In the genomic region with DNA sequence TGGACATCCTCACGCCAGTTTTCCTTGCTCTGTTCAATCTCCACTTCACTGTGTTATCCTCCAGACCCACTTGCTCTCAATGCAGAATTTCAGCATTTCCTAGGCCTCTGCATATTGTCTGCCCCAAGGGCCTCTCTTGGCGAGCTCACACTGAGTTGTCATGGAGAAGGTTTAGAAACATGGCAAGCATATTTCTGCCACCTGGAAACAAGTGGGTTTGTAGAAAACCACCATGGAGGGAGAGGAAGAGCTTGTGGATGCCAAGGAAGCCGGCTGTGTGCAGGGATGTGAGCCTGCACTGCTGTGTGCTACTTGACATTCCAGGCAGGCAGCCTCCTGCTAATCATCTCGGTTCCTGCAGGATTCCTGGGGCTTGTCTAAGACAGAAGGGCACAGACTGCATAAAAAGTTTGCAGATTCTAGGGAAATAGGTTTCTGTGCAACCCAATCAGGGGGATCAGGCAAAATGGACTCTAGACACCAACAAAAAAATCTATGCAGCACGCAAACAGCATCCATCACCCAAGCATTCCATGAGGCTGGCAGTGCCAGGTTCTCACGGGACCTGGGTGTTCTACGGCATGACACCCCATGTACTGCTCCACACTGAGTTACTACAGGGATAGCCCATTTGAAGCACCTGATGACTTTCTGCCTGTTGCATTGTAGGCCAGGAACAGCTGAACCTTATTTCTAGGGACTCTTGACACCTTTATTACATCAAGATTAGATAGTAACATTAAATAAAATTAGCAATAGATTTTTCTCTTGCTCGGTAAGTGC, we compare ENCODE assay signal across 11 mouse cellular contexts. TPM values are rescaled to one million over a fixed set of nuclear protein-coding genes. Genes with fewer than 3 reads are reported as not detected.
DNase-seq lines count a peak whose midpoint lies in the region; ATAC-seq lines count a peak whose summit lies in the region.
"Had no signal": no experiment of that assay in that cellular context is flagged by ENCODE, and none has a peak within 500 bp of the region (broad histone marks: within the 10 kb centered on the region; RNA-seq: fewer than 3 reads in every experiment).

No protein-coding gene starts in this region.

- H3K4me2 ChIP-seq in midbrain, embryonic 12.5 days (replicated peaks) = no peak overlapping the region
- H3K4me2 ChIP-seq: limb, embryonic 15.5 days had no signal

- WGBS in hindbrain, embryonic 10.5 days = 65% methylated on average over 8 of the region's 8 CpGs
- WGBS in midbrain, embryonic 12.5 days = 56% methylated on average over 8 of the region's 8 CpGs

- peak overlapping the region; percentile 4; the same call in 1 of the 2 replicates for H3K9ac ChIP-seq in midbrain, embryonic 12.5 days (replicated peaks)
- H3K9ac ChIP-seq: limb, embryonic 15.5 days had no signal

- H3K27me3 ChIP-seq in hindbrain, embryonic 10.5 days (ENCODE audit: insufficient read depth, poor library complexity, severe bottlenecking) = 0 out of 2 replicates have a peak, but pooled peaks cover 5% of the 10 kb centered on the region
- H3K27me3 ChIP-seq in midbrain, embryonic 12.5 days = no peaks in the 10 kb centered on the region

- intact Hi-C loops in heart, postnatal 10 days (cut with DNase I) = no loop called here

- no peak for ATAC-seq in midbrain, embryonic 12.5 days (ENCODE audit: low FRiP score, low read depth)
- ATAC-seq in granulocyte monocyte progenitor cell, adult 5-6 weeks (replicated peaks; ENCODE audit: poor library complexity, severe bottlenecking) = no peak

- H3K4me3 ChIP-seq in hindbrain, embryonic 10.5 days = no peak overlapping the region
- no peak overlapping the region for H3K4me3 ChIP-seq in midbrain, embryonic 12.5 days
- H3K4me3 ChIP-seq: heart, adult 2 months; limb, embryonic 15.5 days had no signal

- H3K27ac ChIP-seq in hindbrain, embryonic 10.5 days = peak overlapping the region; percentile 9; the same call in 1 of the 2 replicates
- peak overlapping the region; percentile 54 for H3K27ac ChIP-seq in midbrain, embryonic 12.5 days (replicated peaks)
- H3K27ac ChIP-seq: heart, adult 2 months; limb, embryonic 15.5 days had no signal

- H3K9me3 ChIP-seq in hindbrain, embryonic 10.5 days = no peaks in the 10 kb centered on the region
- no peaks in the 10 kb centered on the region for H3K9me3 ChIP-seq in midbrain, embryonic 12.5 days
- H3K9me3 ChIP-seq: limb, embryonic 15.5 days had no signal

- peak; percentile 89 for DNase-seq in heart, adult 11 months
- no peak for DNase-seq in heart, postnatal 10 days
- DNase-seq in Muller cell, postnatal 12 days (ENCODE audit: inconsistent ontology term) = peak; percentile 57
- DNase-seq in hindbrain, embryonic 10.5 days (ENCODE audit: low spot score) = no peak
- no peak for DNase-seq in urinary bladder, postnatal 10 days (ENCODE audit: low spot score)
- DNase-seq in spleen, postnatal 4 days (ENCODE audit: low spot score in 2 of 2) = no peak
- DNase-seq: lung, postnatal 4 days had no signal

- no peaks in the 10 kb centered on the region for H3K36me3 ChIP-seq in hindbrain, embryonic 10.5 days
- H3K36me3 ChIP-seq in midbrain, embryonic 12.5 days = no peaks in the 10 kb centered on the region
- H3K36me3 ChIP-seq: limb, embryonic 15.5 days had no signal

- peaks cover 10% of the 10 kb centered on the region for H3K4me1 ChIP-seq in hindbrain, embryonic 10.5 days (replicated peaks)
- H3K4me1 ChIP-seq in midbrain, embryonic 12.5 days = peaks cover 13% of the 10 kb centered on the region
- H3K4me1 ChIP-seq: limb, embryonic 15.5 days had no signal

RNA-seq across cellular contexts. Expression of a gene that starts 14.3 kb away (rescaled TPM):
- under 1 TPM; 0.10 to 0.12 TPM for total RNA-seq in heart, postnatal 10 days (2021)
- 1.5 and 2.4 TPM in 2 replicates for polyA plus RNA-seq in hindbrain, embryonic 10.5 days (2016; fragmentation: Nextera tagmentation; extraction: Ambion mirVana)
- polyA plus RNA-seq in midbrain, embryonic 12.5 days (2016; fragmentation: Nextera tagmentation; extraction: Ambion mirVana) = 7.8 and 9.7 TPM in 2 replicates
- 0.56 TPM in 1 of 2 replicates, not detected in the other for total RNA-seq in granulocyte monocyte progenitor cell, adult 5-6 weeks (2014; fragmentation: Nextera tagmentation)
- total RNA-seq in granulocyte monocyte progenitor cell, adult 5-6 weeks (2017) = not detected in 2 replicates
- polyA plus RNA-seq: heart, adult 2 months had no signal

RNA-seq across cellular contexts. Expression of a gene that starts 44.1 kb away (rescaled TPM):
- 10 to 100 TPM; 58.3 to 60.9 TPM for total RNA-seq in heart, postnatal 10 days (2021)
- polyA plus RNA-seq in hindbrain, embryonic 10.5 days (2016; fragmentation: Nextera tagmentation; extraction: Ambion mirVana) = 15.6 and 15.9 TPM in 2 replicates
- polyA plus RNA-seq in midbrain, embryonic 12.5 days (2016; fragmentation: Nextera tagmentation; extraction: Ambion mirVana) = 22.3 and 23.5 TPM in 2 replicates
- 21.7 and 22.0 TPM in 2 replicates for total RNA-seq in granulocyte monocyte progenitor cell, adult 5-6 weeks (2014; fragmentation: Nextera tagmentation)
- 14.0 and 16.4 TPM in 2 replicates for total RNA-seq in granulocyte monocyte progenitor cell, adult 5-6 weeks (2017)

RNA-seq across cellular contexts. Expression of a gene that starts 53.8 kb away (rescaled TPM):
- under 1 TPM; 0.25 to 0.60 TPM for total RNA-seq in heart, postnatal 10 days (2021)
- polyA plus RNA-seq in hindbrain, embryonic 10.5 days (2016; fragmentation: Nextera tagmentation; extraction: Ambion mirVana) = 0.80 and 1.5 TPM in 2 replicates
- 3.3 and 4.4 TPM in 2 replicates for polyA plus RNA-seq in midbrain, embryonic 12.5 days (2016; fragmentation: Nextera tagmentation; extraction: Ambion mirVana)
- not detected in 2 replicates for total RNA-seq in granulocyte monocyte progenitor cell, adult 5-6 weeks (2014; fragmentation: Nextera tagmentation)
- total RNA-seq in granulocyte monocyte progenitor cell, adult 5-6 weeks (2017) = not detected in 2 replicates
- total RNA-seq: heart, adult 2 months had no signal

Comparison
In these comparisons a context has a peak if more than half of its experiments do, and no peak if none do; other contexts are left out.
1. DNase-seq: peak in heart, adult 11 months (single experiment) and Muller cell, postnatal 12 days (single experiment); none in heart, postnatal 10 days (0 of 2), hindbrain, embryonic 10.5 days (single experiment), urinary bladder, postnatal 10 days (single experiment) and spleen, postnatal 4 days (0 of 2).